Mouse (Mus musculus): Measurements from ENCODE around the gene Plcb4. TPM values are rescaled to one million over a fixed set of nuclear protein-coding genes. Genes with fewer than 3 reads are reported as not detected.

The Plcb4 gene
- polyA plus RNA-seq, 1 experiment from 2014 or later = 44.9 TPM

DNA sequence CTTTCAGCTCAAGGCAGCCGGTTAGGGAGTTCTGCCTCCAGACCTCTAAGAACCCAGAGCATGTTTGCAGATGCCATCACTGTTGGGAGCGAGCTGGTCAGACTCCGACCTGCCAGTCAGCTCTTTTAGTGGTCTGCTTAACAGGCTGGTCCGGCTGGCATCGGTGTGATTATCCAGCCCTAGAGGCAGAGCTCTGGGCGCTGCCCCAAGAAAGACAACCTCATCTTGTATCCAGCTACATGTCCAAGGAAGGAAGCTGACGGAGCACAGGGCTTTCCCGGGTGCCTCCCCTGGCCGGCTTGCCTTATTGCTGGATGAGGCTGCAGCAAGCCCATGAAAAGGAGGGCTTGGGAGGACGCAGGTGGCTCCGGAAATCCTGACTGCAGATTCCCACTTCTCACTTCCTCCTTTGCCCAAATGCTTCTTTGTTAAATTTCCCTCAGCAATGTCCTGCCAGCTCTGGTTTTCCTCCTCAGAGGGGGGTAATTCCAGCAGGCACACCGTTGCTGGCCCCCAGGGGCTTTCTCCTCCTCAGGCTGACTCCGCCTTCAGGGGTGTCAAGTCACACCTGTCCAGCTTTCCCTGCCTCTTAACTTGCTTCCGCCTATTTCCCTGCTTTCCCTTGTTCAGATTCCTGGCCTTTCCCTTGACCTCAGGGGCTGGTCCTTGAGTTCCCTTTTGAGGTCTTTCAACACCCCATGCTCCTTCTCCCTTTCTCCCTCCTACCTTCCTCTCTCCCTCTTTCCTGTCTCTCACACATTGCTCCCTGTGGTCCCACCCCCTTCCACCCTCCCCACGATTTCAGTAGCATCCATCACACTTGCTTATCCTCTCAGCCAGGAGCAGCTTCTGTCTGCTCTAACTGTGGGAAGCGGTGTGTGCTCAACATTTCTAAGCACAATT lies 58.7 kb downstream of the Plcb4 start:
- Histone ChIP-seq H3K36me3 (ENCODE audit: control insufficient read depth, insufficient read depth, low read length) (no peaks in the 10 kb centered on the region), H3K4me1 (ENCODE audit: control insufficient read depth in 2 of 2, insufficient read depth in 2 of 2, low read length in 2 of 2) (peaks cover 16 to 35% of the 10 kb centered on the region in 2 experiments), H3K27me3 (ENCODE audit: control insufficient read depth, insufficient read depth, low read length) (no peaks in the 10 kb centered on the region), H3K27ac (replicated peaks in 1 of 2; ENCODE audit: control insufficient read depth in 1 of 2, insufficient read depth in 1 of 2, low read depth in 2 of 2, low read length in 2 of 2) (peak overlapping the region; percentile 4 to 34; a peak in 3 of 4 replicates), H3K4me3 (ENCODE audit: control insufficient read depth in 1 of 2, insufficient read depth in 1 of 2, low read depth in 1 of 2, low read length in 2 of 2) (peak overlapping the region; percentile 1 to 3; a peak in 1 of 4 replicates), H3K9me3 (ENCODE audit: control insufficient read depth, low read length) (no peaks in the 10 kb centered on the region), H3K9ac (ENCODE audit: low read length) (peak overlapping the region; percentile 59), H3K4me2 (ENCODE audit: low read length) (peak overlapping the region; percentile 51)
- 15% methylated on average over 16 of the region's 16 CpGs for WGBS
- no peak for ATAC-seq (ENCODE audit: insufficient number of reproducible peaks, insufficient read depth, low FRiP score, low read depth)

DNA sequence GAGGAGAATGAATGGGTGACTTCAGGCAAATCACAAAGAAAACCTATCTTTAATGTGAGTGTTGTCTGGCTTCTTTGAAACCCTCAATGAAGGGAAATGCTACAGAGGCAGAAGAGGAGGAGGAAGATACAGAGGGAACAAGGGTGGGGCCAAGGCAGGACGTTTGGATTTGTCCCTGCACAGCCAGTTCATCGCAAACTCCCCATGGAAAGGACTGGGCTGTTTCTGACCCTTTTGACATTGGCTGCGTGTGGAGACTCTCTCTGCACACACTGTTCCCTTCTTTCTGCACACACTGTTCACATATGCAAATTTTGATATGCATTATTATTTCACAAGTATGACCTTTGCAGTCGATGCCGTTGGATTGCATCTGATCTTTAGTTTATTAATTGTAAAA lies 63.3 kb downstream of the Plcb4 start:
- ATAC-seq (ENCODE audit: insufficient number of reproducible peaks, insufficient read depth, low FRiP score, low read depth) = no peak
- no peak overlapping the region for H3K27ac ChIP-seq (replicated peaks in 1 of 2; ENCODE audit: control insufficient read depth in 1 of 2, insufficient read depth in 1 of 2, low read depth in 2 of 2, low read length in 2 of 2)
- no peaks in the 10 kb centered on the region for H3K9me3 ChIP-seq (ENCODE audit: control insufficient read depth, low read length)
- no peak overlapping the region for H3K9ac ChIP-seq (ENCODE audit: low read length)
- H3K4me1 ChIP-seq (ENCODE audit: control insufficient read depth in 2 of 2, insufficient read depth in 2 of 2, low read length in 2 of 2) = peaks cover 13 to 25% of the 10 kb centered on the region in 2 experiments
- no peak overlapping the region for H3K4me2 ChIP-seq (ENCODE audit: low read length)
- H3K27me3 ChIP-seq (ENCODE audit: control insufficient read depth, insufficient read depth, low read length) = no peaks in the 10 kb centered on the region
- H3K4me3 ChIP-seq (ENCODE audit: control insufficient read depth in 1 of 2, insufficient read depth in 1 of 2, low read depth in 1 of 2, low read length in 2 of 2) = no peak overlapping the region
- 58% methylated on average over 5 of the region's 5 CpGs for WGBS
- H3K36me3 ChIP-seq (ENCODE audit: control insufficient read depth, insufficient read depth, low read length) = no peaks in the 10 kb centered on the region

DNA sequence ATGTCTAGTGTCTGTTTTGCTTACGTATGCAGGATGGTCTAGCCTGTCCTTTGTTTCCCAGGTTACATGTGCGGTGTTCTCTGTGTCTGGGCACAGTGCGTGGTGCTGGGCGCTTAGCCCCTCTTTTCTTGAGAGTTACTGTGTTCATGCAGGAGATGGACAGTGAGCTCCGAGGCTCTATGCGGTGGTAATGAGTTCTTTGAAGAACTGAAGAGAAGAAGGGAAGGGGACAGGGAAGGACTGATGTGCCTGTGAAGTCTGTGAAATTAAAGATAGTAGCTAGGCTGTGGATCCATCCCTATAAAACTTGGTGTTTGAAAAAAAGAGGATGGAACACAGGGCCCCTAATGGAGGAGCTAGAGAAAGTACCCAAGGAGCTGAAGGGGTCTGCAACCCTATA lies 64.6 kb downstream of the Plcb4 start:
- H3K4me3 ChIP-seq (ENCODE audit: control insufficient read depth in 1 of 2, insufficient read depth in 1 of 2, low read depth in 1 of 2, low read length in 2 of 2) = no peak overlapping the region
- H3K27ac ChIP-seq (replicated peaks in 1 of 2; ENCODE audit: control insufficient read depth in 1 of 2, insufficient read depth in 1 of 2, low read depth in 2 of 2, low read length in 2 of 2) = no peak overlapping the region
- no peak overlapping the region for H3K4me2 ChIP-seq (ENCODE audit: low read length)
- no peak overlapping the region for H3K9ac ChIP-seq (ENCODE audit: low read length)
- peaks cover 6 to 19% of the 10 kb centered on the region in 2 experiments; a peak in 3 of 4 replicates for H3K4me1 ChIP-seq (ENCODE audit: control insufficient read depth in 2 of 2, insufficient read depth in 2 of 2, low read length in 2 of 2)
- no peaks in the 10 kb centered on the region for H3K9me3 ChIP-seq (ENCODE audit: control insufficient read depth, low read length)
- no peaks in the 10 kb centered on the region for H3K27me3 ChIP-seq (ENCODE audit: control insufficient read depth, insufficient read depth, low read length)
- H3K36me3 ChIP-seq (ENCODE audit: control insufficient read depth, insufficient read depth, low read length) = no peaks in the 10 kb centered on the region
- WGBS = 96% methylated on average over 6 of the region's 6 CpGs
- no peak for ATAC-seq (ENCODE audit: insufficient number of reproducible peaks, insufficient read depth, low FRiP score, low read depth)

DNA sequence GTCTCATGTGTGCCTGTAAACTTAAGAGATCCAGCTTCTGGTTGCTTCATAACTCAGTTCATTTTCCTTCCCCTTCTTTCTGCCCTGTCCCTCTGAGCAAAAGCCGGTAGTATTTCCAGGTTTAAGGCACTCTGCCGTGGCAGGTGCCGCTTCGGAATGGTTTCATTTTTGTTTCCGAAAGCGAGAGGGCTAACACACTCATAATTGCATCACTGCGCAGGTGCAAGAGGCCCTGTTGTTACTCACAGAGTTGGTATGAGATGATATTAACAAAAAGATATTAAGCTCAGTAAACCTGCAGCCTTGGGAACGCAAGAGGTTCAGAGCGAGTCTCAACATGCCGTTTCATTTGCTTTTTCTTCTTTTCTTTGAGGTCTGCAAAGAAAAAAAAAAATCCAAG lies 65.7 kb downstream of the Plcb4 start:
- no peaks in the 10 kb centered on the region for H3K27me3 ChIP-seq (ENCODE audit: control insufficient read depth, insufficient read depth, low read length)

DNA sequence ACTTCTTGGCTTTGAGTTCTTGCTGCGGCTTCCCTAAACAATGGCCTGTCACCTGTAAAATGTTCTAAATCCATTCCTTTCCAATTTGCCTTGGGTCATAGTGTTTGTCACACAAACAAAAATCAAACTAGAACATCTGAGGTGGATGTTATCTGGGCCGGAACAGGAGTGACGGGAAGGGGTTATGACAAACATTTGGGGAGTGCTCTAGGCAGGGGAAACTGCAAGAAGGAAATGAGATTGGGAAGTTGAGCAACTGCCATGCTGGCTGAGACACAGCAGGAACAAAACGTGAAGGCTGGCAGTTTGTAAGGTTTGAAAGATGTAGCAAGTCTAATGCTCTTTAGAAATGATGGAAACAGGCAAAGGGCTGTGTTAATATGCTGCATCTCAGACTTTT lies 66.6 kb downstream of the Plcb4 start:
- Histone ChIP-seq H3K27me3 (ENCODE audit: control insufficient read depth, insufficient read depth, low read length) (no peaks in the 10 kb centered on the region), H3K36me3 (ENCODE audit: control insufficient read depth, insufficient read depth, low read length) (no peaks in the 10 kb centered on the region), H3K9me3 (ENCODE audit: control insufficient read depth, low read length) (no peaks in the 10 kb centered on the region), H3K4me3 (ENCODE audit: control insufficient read depth in 1 of 2, insufficient read depth in 1 of 2, low read depth in 1 of 2, low read length in 2 of 2) (no peak overlapping the region), H3K4me1 (ENCODE audit: control insufficient read depth in 2 of 2, insufficient read depth in 2 of 2, low read length in 2 of 2) (peaks cover 6 to 19% of the 10 kb centered on the region in 2 experiments; a peak in 3 of 4 replicates), H3K9ac (ENCODE audit: low read length) (no peak overlapping the region), H3K4me2 (ENCODE audit: low read length) (no peak overlapping the region), H3K27ac (replicated peaks in 1 of 2; ENCODE audit: control insufficient read depth in 1 of 2, insufficient read depth in 1 of 2, low read depth in 2 of 2, low read length in 2 of 2) (0 out of 4 replicates have a peak overlapping the region, but pooled peaks of 1 of the 2 experiments have one; percentile 28)
- 53% methylated on average over 4 of the region's 4 CpGs for WGBS
- no peak for ATAC-seq (ENCODE audit: insufficient number of reproducible peaks, insufficient read depth, low FRiP score, low read depth)

More for the DNA sequence above, 65.7 kb downstream of the Plcb4 start:
- WGBS = 93% methylated on average over 10 of the region's 10 CpGs
- H3K9ac ChIP-seq (ENCODE audit: low read length) = no peak overlapping the region
- no peaks in the 10 kb centered on the region for H3K9me3 ChIP-seq (ENCODE audit: control insufficient read depth, low read length)
- no peak overlapping the region for H3K4me2 ChIP-seq (ENCODE audit: low read length)
- H3K36me3 ChIP-seq (ENCODE audit: control insufficient read depth, insufficient read depth, low read length) = no peaks in the 10 kb centered on the region
- H3K4me1 ChIP-seq (ENCODE audit: control insufficient read depth in 2 of 2, insufficient read depth in 2 of 2, low read length in 2 of 2) = peaks cover 6 to 19% of the 10 kb centered on the region in 2 experiments; a peak in 3 of 4 replicates
- no peak overlapping the region for H3K4me3 ChIP-seq (ENCODE audit: control insufficient read depth in 1 of 2, insufficient read depth in 1 of 2, low read depth in 1 of 2, low read length in 2 of 2)
- H3K27ac ChIP-seq (replicated peaks in 1 of 2; ENCODE audit: control insufficient read depth in 1 of 2, insufficient read depth in 1 of 2, low read depth in 2 of 2, low read length in 2 of 2) = no peak overlapping the region
- ATAC-seq (ENCODE audit: insufficient number of reproducible peaks, insufficient read depth, low FRiP score, low read depth) = no peak

DNA sequence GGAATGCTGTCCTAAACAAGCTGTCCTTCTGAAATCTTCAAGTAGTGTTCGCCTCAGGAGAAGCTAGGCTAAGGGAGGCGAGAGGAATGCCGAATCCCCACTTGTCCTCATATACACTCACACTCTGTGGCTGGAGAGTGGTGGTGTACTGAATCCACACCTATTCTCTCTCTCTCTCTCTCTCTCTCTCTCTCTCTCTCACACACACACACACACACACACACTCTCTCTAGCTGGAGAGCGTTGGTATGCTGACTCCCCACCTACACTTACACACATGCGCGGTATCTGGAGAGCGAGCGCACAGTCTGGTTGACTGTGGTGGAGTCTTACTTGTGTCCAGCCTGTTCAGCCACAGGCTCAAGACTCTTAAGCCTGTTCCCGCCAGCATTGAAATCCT lies 68.3 kb downstream of the Plcb4 start:
- 53% methylated on average over 9 of the region's 9 CpGs for WGBS
- no peak overlapping the region; a peak in 1 of 4 replicates for H3K27ac ChIP-seq (replicated peaks in 1 of 2; ENCODE audit: control insufficient read depth in 1 of 2, insufficient read depth in 1 of 2, low read depth in 2 of 2, low read length in 2 of 2)
- H3K27me3 ChIP-seq (ENCODE audit: control insufficient read depth, insufficient read depth, low read length) = no peaks in the 10 kb centered on the region

DNA sequence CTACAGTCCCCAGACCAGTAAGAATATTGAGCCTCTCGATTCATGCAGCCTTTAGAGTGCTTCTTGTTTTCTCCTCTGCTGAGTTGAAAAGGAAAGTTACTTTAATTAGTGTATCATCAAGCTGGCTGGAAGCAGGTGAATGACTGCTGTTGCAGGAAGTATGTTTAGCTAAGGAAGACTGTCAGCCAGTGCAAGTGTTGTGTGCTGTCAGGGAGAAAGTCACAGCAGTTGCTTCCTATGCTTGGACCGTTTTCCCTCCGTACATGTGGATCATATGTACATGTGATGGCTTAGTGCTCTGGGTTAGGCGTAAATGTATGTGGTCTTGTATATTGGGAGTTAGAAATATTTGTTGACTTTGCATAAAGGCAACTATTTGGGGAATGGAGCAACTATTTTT lies 69.1 kb downstream of the Plcb4 start:
- Histone ChIP-seq H3K9me3 (ENCODE audit: control insufficient read depth, low read length) (no peaks in the 10 kb centered on the region), H3K27ac (replicated peaks in 1 of 2; ENCODE audit: control insufficient read depth in 1 of 2, insufficient read depth in 1 of 2, low read depth in 2 of 2, low read length in 2 of 2) (no peak overlapping the region), H3K9ac (ENCODE audit: low read length) (no peak overlapping the region), H3K4me1 (ENCODE audit: control insufficient read depth in 2 of 2, insufficient read depth in 2 of 2, low read length in 2 of 2) (peaks cover 14 to 25% of the 10 kb centered on the region in 2 experiments), H3K4me2 (ENCODE audit: low read length) (no peak overlapping the region), H3K36me3 (ENCODE audit: control insufficient read depth, insufficient read depth, low read length) (no peaks in the 10 kb centered on the region), H3K27me3 (ENCODE audit: control insufficient read depth, insufficient read depth, low read length) (no peaks in the 10 kb centered on the region), H3K4me3 (ENCODE audit: control insufficient read depth in 1 of 2, insufficient read depth in 1 of 2, low read depth in 1 of 2, low read length in 2 of 2) (no peak overlapping the region)
- WGBS = 91% methylated on average over 4 of the region's 4 CpGs
- ATAC-seq (ENCODE audit: insufficient number of reproducible peaks, insufficient read depth, low FRiP score, low read depth) = no peak

More for the DNA sequence above, 68.3 kb downstream of the Plcb4 start:
- Histone ChIP-seq H3K9ac (ENCODE audit: low read length) (no peak overlapping the region), H3K36me3 (ENCODE audit: control insufficient read depth, insufficient read depth, low read length) (no peaks in the 10 kb centered on the region), H3K4me2 (ENCODE audit: low read length) (no peak overlapping the region), H3K4me3 (ENCODE audit: control insufficient read depth in 1 of 2, insufficient read depth in 1 of 2, low read depth in 1 of 2, low read length in 2 of 2) (no peak overlapping the region), H3K9me3 (ENCODE audit: control insufficient read depth, low read length) (no peaks in the 10 kb centered on the region), H3K4me1 (ENCODE audit: control insufficient read depth in 2 of 2, insufficient read depth in 2 of 2, low read length in 2 of 2) (peaks cover 13 to 29% of the 10 kb centered on the region in 2 experiments)
- peak; percentile 52; the same call in 1 of the 2 replicates for ATAC-seq (ENCODE audit: insufficient number of reproducible peaks, insufficient read depth, low FRiP score, low read depth)

Measured in heart, embryonic 14.5 days (tissue).